Mouse (Mus musculus) MEL-GATA-1-ER (cell line): ENCODE results near the gene Gm5150.
"Not testable (repeated sequence)": the region's sequence is repeated elsewhere in the genome, so short reads cannot be mapped to it uniquely, and the experiment has no call there.

Source experiments
- DNase-seq: peaks from one replicate; pipeline ENCODE4 v3.0.0-alpha.2; 2012; ENCODE audit warnings: low read depth; ENCODE audit errors: extremely low read depth

Gene Gm5150

GRCm38 (mm10) chr3:16006215-16006614 is at the start of gene Gm5150:
Gene Gm5150, minus strand, starts transcription at chr3:16006437.
- peak; percentile 29 for DNase-seq

- not testable (repeated sequence) for DNase-seq
Observed at GRCm38 (mm10) chr3:16051736-16052135, 45.5 kb upstream of the Gm5150 start.

- no peak for DNase-seq
Observed at GRCm38 (mm10) chr3:16047288-16047687, 41.1 kb upstream of the Gm5150 start.

GRCm38 (mm10) chr3:16043315-16043714 is 37.1 kb upstream of the Gm5150 start:
- no peak for DNase-seq

- not testable (repeated sequence) for DNase-seq
Observed at GRCm38 (mm10) chr3:16024988-16025387, 18.8 kb upstream of the Gm5150 start.

- peak; percentile 36 for DNase-seq
Observed at GRCm38 (mm10) chr3:16022214-16022613, 16.0 kb upstream of the Gm5150 start.

GRCm38 (mm10) chr3:16014456-16014855 is 8.2 kb upstream of the Gm5150 start:
- DNase-seq = not testable (repeated sequence)

GRCm38 (mm10) chr3:16007827-16008226 is 1.6 kb upstream of the Gm5150 start:
- DNase-seq = no peak

- DNase-seq = no peak
Observed at GRCm38 (mm10) chr3:16003890-16004633, 2.2 kb downstream of the Gm5150 start.

GRCm38 (mm10) chr3:15999479-15999878 is 6.8 kb downstream of the Gm5150 start:
- not testable (repeated sequence) for DNase-seq

GRCm38 (mm10) chr3:15982216-15982615 is 24.0 kb downstream of the Gm5150 start:
- no peak for DNase-seq

GRCm38 (mm10) chr3:15956921-15957320 is 49.3 kb downstream of the Gm5150 start:
- no peak for DNase-seq
